Mouse (Mus musculus): Measurements from ENCODE around the gene Trappc2l.
A peak's percentile ranks its signal among the peaks of the same experiment; 100 is the strongest.
"Not testable (repeated sequence)": the region's sequence is repeated elsewhere in the genome, so short reads cannot be mapped to it uniquely, and the experiment has no call there.

Trappc2l gene

GRCm38 (mm10) chr8:122625811-122626210 is 14.4 kb downstream of the Trappc2l start:
- no peak for DNase-seq (ENCODE audit: low spot score in 2 of 2)

GRCm38 (mm10) chr8:122626896-122627295 is 15.5 kb downstream of the Trappc2l start:
- DNase-seq (ENCODE audit: low spot score in 2 of 2), result no peak

GRCm38 (mm10) chr8:122629388-122629787 is 17.9 kb downstream of the Trappc2l start:
- DNase-seq (ENCODE audit: low spot score in 2 of 2), result no peak

- DNase-seq (ENCODE audit: low spot score in 2 of 2), result no peak
Measured at GRCm38 (mm10) chr8:122630696-122631095, 19.3 kb downstream of the Trappc2l start.

GRCm38 (mm10) chr8:122632134-122632533 is 20.7 kb downstream of the Trappc2l start:
- DNase-seq (ENCODE audit: low spot score in 2 of 2), result not testable (repeated sequence)

- DNase-seq (ENCODE audit: low spot score in 2 of 2), result no peak
Measured at GRCm38 (mm10) chr8:122633205-122633604, 21.8 kb downstream of the Trappc2l start.

- DNase-seq (ENCODE audit: low spot score in 2 of 2), result no peak
Measured at GRCm38 (mm10) chr8:122635878-122636802, 24.7 kb downstream of the Trappc2l start.

GRCm38 (mm10) chr8:122636803-122637175 is 25.3 kb downstream of the Trappc2l start:
- peak in 1 of 2 experiments; percentile 46 for DNase-seq (ENCODE audit: low spot score in 2 of 2)

GRCm38 (mm10) chr8:122637230-122637629 is 25.8 kb downstream of the Trappc2l start:
- DNase-seq (ENCODE audit: low spot score in 2 of 2), result no peak

GRCm38 (mm10) chr8:122638601-122639000 is 27.2 kb downstream of the Trappc2l start:
- DNase-seq (ENCODE audit: low spot score in 2 of 2), result no peak

- DNase-seq (ENCODE audit: low spot score in 2 of 2), result peak in 1 of 2 experiments; percentile 40
Measured at GRCm38 (mm10) chr8:122639521-122640248, 28.2 kb downstream of the Trappc2l start.

GRCm38 (mm10) chr8:122640825-122641224 is 29.4 kb downstream of the Trappc2l start:
- no peak for DNase-seq (ENCODE audit: low spot score in 2 of 2)

GRCm38 (mm10) chr8:122641406-122641805 is 30.0 kb downstream of the Trappc2l start:
- DNase-seq (ENCODE audit: low spot score in 2 of 2), result peak; percentile 54 to 83

GRCm38 (mm10) chr8:122642071-122642470 is 30.6 kb downstream of the Trappc2l start:
- peak; percentile 50 to 70 for DNase-seq (ENCODE audit: low spot score in 2 of 2)

- no peak for DNase-seq (ENCODE audit: low spot score in 2 of 2)
Measured at GRCm38 (mm10) chr8:122644175-122644954, 32.9 kb downstream of the Trappc2l start.

GRCm38 (mm10) chr8:122646337-122646736 is 34.9 kb downstream of the Trappc2l start:
- DNase-seq (ENCODE audit: low spot score in 2 of 2), result no peak

- no peak for DNase-seq (ENCODE audit: low spot score in 2 of 2)
Measured at GRCm38 (mm10) chr8:122648192-122648970, 36.9 kb downstream of the Trappc2l start.

GRCm38 (mm10) chr8:122651326-122651921 is 40.0 kb downstream of the Trappc2l start:
- no peak for DNase-seq (ENCODE audit: low spot score in 2 of 2)

GRCm38 (mm10) chr8:122652643-122653042 is 41.2 kb downstream of the Trappc2l start:
- no peak for DNase-seq (ENCODE audit: low spot score in 2 of 2)

- DNase-seq (ENCODE audit: low spot score in 2 of 2), result no peak
Measured at GRCm38 (mm10) chr8:122654768-122655167, 43.3 kb downstream of the Trappc2l start.

Data from left cerebral cortex, adult 9 months (tissue).